Mouse (Mus musculus) CH12.LX (cell line): Measurements from ENCODE around the gene Tma16. TPM values are rescaled to one million over a fixed set of nuclear protein-coding genes. Genes with fewer than 3 reads are reported as not detected.

ENCODE experiments used
- DNase-seq: peaks from one replicate; pipeline ENCODE4 v3.0.0-alpha.2; 2013; ENCODE audit errors: extremely low read depth
- H3K27ac ChIP-seq: 2 replicates; pipeline ENCODE4 v1.5.1; 2012; ENCODE audit warnings: low read depth, mild to moderate bottlenecking, control low read depth, moderate library complexity; ENCODE audit not compliant: insufficient read depth
- H3K27me3 ChIP-seq: replicated peaks from 2 replicates; pipeline ENCODE3; 2012; ENCODE audit warnings: inconsistent platforms
- H3K36me3 ChIP-seq, 2 experiments: replicated peaks in 1 of 2; 2 replicates each; pipeline versions ENCODE3 to v1.6.1; 2012; ENCODE audit warnings: inconsistent platforms in 1 of 2, low read length in 1 of 2, mild to moderate bottlenecking in 1 of 2, mixed read lengths in 1 of 2, moderate library complexity in 1 of 2; ENCODE audit not compliant: control insufficient read depth in 1 of 2, insufficient read depth in 1 of 2
- H3K4me1 ChIP-seq, 2 experiments: 2 replicates each; pipeline ENCODE4 v1.6.1; 2012; ENCODE audit warnings: inconsistent platforms in 1 of 2, moderate library complexity in 1 of 2; ENCODE audit not compliant: insufficient read depth in 2 of 2, control insufficient read depth in 1 of 2
- H3K4me2 ChIP-seq: 2 replicates; pipeline ENCODE4 v1.6.1; 2012; ENCODE audit warnings: low read depth, mild to moderate bottlenecking, control low read depth; ENCODE audit not compliant: poor library complexity, insufficient read depth, severe bottlenecking
- H3K4me3 ChIP-seq, 3 experiments: fragments of 150-350 bp in 1 of 3; sonication (generic) in 1 of 3; replicated peaks in 1 of 3; 2 replicates each; pipeline versions ENCODE3 to v1.5.1; 2011 to 2012; ENCODE audit warnings: low read depth in 2 of 3, low read length in 2 of 3, mild to moderate bottlenecking in 2 of 3, moderate library complexity in 2 of 3, control low read depth in 1 of 3, improper control_type of control experiment in 1 of 3, inconsistent platforms in 1 of 3, mixed read lengths in 1 of 3; ENCODE audit not compliant: poor library complexity in 1 of 3
- H3K79me2 ChIP-seq: replicated peaks from 2 replicates; pipeline ENCODE4 v1.6.1; 2012; ENCODE audit warnings: mild to moderate bottlenecking, moderate library complexity; ENCODE audit not compliant: control insufficient read depth, poor library complexity, insufficient read depth, severe bottlenecking; ENCODE audit errors: extremely low read depth
- H3K9ac ChIP-seq: 2 replicates; pipeline ENCODE4 v1.6.1; 2012; ENCODE audit warnings: low read depth, mild to moderate bottlenecking, control low read depth, moderate library complexity; ENCODE audit not compliant: insufficient read depth
- H3K9me3 ChIP-seq: replicated peaks from 2 replicates; pipeline ENCODE3; 2012; ENCODE audit warnings: low read length, inconsistent platforms, mixed read lengths
- BHLHE40 ChIP-seq: IDR thresholded peaks from 2 replicates; pipeline ENCODE4 v1.6.1; 2011; ENCODE audit warnings: mild to moderate bottlenecking, low read depth, low read length, improper control_type of control experiment
- CTCF ChIP-seq, 2 experiments: IDR thresholded peaks in 1 of 2; conservative IDR thresholded peaks in 1 of 2; 2 replicates each; pipeline ENCODE4 v1.5.1; 2011 to 2012; ENCODE audit warnings: low read depth in 2 of 2, low read length in 2 of 2, improper control_type of control experiment in 1 of 2, inconsistent platforms in 1 of 2, mild to moderate bottlenecking in 1 of 2, moderate library complexity in 1 of 2
- ELF1 ChIP-seq: IDR thresholded peaks from 2 replicates; pipeline ENCODE4 v1.6.1; 2014; ENCODE audit warnings: low read depth, mild to moderate bottlenecking, inconsistent platforms, low read length, improper control_type of control experiment
- EP300 ChIP-seq: IDR thresholded peaks from 2 replicates; pipeline ENCODE4 v1.6.1; 2011; ENCODE audit warnings: low read length, improper control_type of control experiment
- GABPA ChIP-seq: IDR thresholded peaks from 2 replicates; pipeline ENCODE4 v1.6.1; 2012; ENCODE audit warnings: low read depth, low read length, improper control_type of control experiment, inconsistent platforms; ENCODE audit not compliant: insufficient replicate concordance
- HCFC1 ChIP-seq: IDR thresholded peaks from 2 replicates; pipeline ENCODE4 v1.6.1; 2012; ENCODE audit warnings: low read depth, mild to moderate bottlenecking, inconsistent platforms, low read length, improper control_type of control experiment
- JUN ChIP-seq: IDR thresholded peaks from 2 replicates; pipeline ENCODE4 v1.6.1; 2011; ENCODE audit warnings: low read depth, mild to moderate bottlenecking, low read length, improper control_type of control experiment, moderate library complexity; ENCODE audit not compliant: insufficient read depth
- JUND ChIP-seq: conservative IDR thresholded peaks from 2 replicates; pipeline ENCODE4 v1.6.1; 2011; ENCODE audit warnings: low read depth, low read length, improper control_type of control experiment
- MAX ChIP-seq: IDR thresholded peaks from 2 replicates; pipeline ENCODE4 v1.6.1; 2011; ENCODE audit warnings: low read length, improper control_type of control experiment
- MAZ ChIP-seq: IDR thresholded peaks from 2 replicates; pipeline ENCODE4 v1.6.1; 2012; ENCODE audit warnings: low read depth, mild to moderate bottlenecking, inconsistent platforms, low read length, improper control_type of control experiment, moderate library complexity
- MEF2A ChIP-seq: IDR thresholded peaks from 2 replicates; pipeline ENCODE4 v1.6.1; 2014; ENCODE audit warnings: low read depth, mild to moderate bottlenecking, inconsistent platforms, low read length, improper control_type of control experiment, borderline replicate concordance
- NELFE ChIP-seq: IDR thresholded peaks from 2 replicates; pipeline ENCODE4 v1.6.1; 2011; ENCODE audit warnings: low read depth, low read length, improper control_type of control experiment
- PAX5 ChIP-seq: IDR thresholded peaks from 2 replicates; pipeline ENCODE4 v1.6.1; 2012; ENCODE audit warnings: low read length, inconsistent platforms, mixed read lengths
- POLR2AphosphoS2 ChIP-seq: IDR thresholded peaks from 2 replicates; pipeline ENCODE4 v1.6.1; 2011; ENCODE audit warnings: low read depth, low read length, improper control_type of control experiment
- SIN3A ChIP-seq: IDR thresholded peaks from 2 replicates; pipeline ENCODE4 v1.6.1; 2012; ENCODE audit warnings: low read length, improper control_type of control experiment, inconsistent platforms
- TBP ChIP-seq: conservative IDR thresholded peaks from 2 replicates; pipeline ENCODE4 v1.6.1; 2011; ENCODE audit warnings: low read depth, low read length, improper control_type of control experiment
- TCF12 ChIP-seq: IDR thresholded peaks from 2 replicates; pipeline ENCODE4 v1.6.1; 2014; ENCODE audit warnings: low read depth, mild to moderate bottlenecking, inconsistent platforms, low read length, improper control_type of control experiment
- ZC3H11A ChIP-seq: IDR thresholded peaks from 2 replicates; pipeline ENCODE4 v1.6.1; 2012; ENCODE audit warnings: low read depth, mild to moderate bottlenecking, inconsistent platforms, low read length, improper control_type of control experiment
- ZKSCAN1 ChIP-seq: IDR thresholded peaks from 2 replicates; pipeline ENCODE4 v1.6.1; 2012; ENCODE audit warnings: low read depth, inconsistent platforms, low read length, improper control_type of control experiment, borderline replicate concordance
- ZMIZ1 ChIP-seq: IDR thresholded peaks from 2 replicates; pipeline ENCODE4 v1.6.1; 2012; ENCODE audit warnings: low read depth, mild to moderate bottlenecking, inconsistent platforms, low read length, improper control_type of control experiment
- ZNF384 ChIP-seq: IDR thresholded peaks from 2 replicates; pipeline ENCODE4 v1.6.1; 2012; ENCODE audit warnings: low read depth, low read length, improper control_type of control experiment, inconsistent platforms
- dilution Hi-C: fragments of 300-500 bp; cut with MboI; formaldehyde crosslinking; loops from 2 replicates; pipeline ENCODE4 v1.14.3; 2020; ENCODE audit warnings: low sequenced_read_pairs; ENCODE audit not compliant: extremely low pct_unique_long_range_greater_than_20kb, extremely low pct_ligation_motif_present
- in situ Hi-C: fragments of 300-500 bp; cut with MboI; formaldehyde crosslinking; loops from 3 replicates; pipeline ENCODE4 v1.14.3; 2019; ENCODE audit warnings: low sequenced_read_pairs, low pct_ligation_motif_present, low pct_unique_long_range_greater_than_20kb, mixed read lengths
- polyA plus RNA-seq: library from polyadenylated mRNA; unstranded; fragments of >175 nt; gene quantifications from 2 replicates; pipeline ENCODE4 v1.2.1, GENCODE M21; 2012; ENCODE audit warnings: low read depth; ENCODE audit not compliant: insufficient read length
- total RNA-seq, 2 experiments: library from RNA; depleted of rRNA; stranded (reverse); fragments of 300-350 nt in 1 of 2; fragments of >200 nt in 1 of 2; gene quantifications; 2 replicates each; pipeline ENCODE4 v1.2.3; 2012 to 2014

The Tma16 gene
- total and polyA plus RNA-seq, 3 experiments = 13.7 to 36.5 (median 36.0) TPM

GRCm38 (mm10) chr8:66520576-66520975 is 34.2 kb upstream of the Tma16 start:
- Histone ChIP-seq H3K27ac (no peak overlapping the region), H3K9ac (no peak overlapping the region), H3K4me1 (no peaks in the 10 kb centered on the region), H3K36me3 (no peaks in the 10 kb centered on the region), H3K79me2 (no peaks in the 10 kb centered on the region), H3K9me3 (no peaks in the 10 kb centered on the region), H3K4me2 (no peak overlapping the region), H3K4me3 (no peak overlapping the region), H3K27me3 (no peaks in the 10 kb centered on the region)
- dilution Hi-C loops (no loop called here), in situ Hi-C loops (no loop called here)
- TF ChIP-seq ZKSCAN1 = no peak
- no peak for TF ChIP-seq HCFC1
- no peak for TF ChIP-seq CTCF (conservative IDR thresholded peaks at IDR 0.05 in 1 of 2, IDR thresholded peaks at IDR 0.05 in 1 of 2; ENCODE audit: low read depth in 2 of 2, low read length in 2 of 2)
- no peak for TF ChIP-seq JUN
- TF ChIP-seq EP300 = no peak
- no peak for TF ChIP-seq GABPA
- no peak for TF ChIP-seq MAZ
- TF ChIP-seq SIN3A = no peak
- no peak for TF ChIP-seq POLR2AphosphoS2
- DNase-seq = no peak

- Histone ChIP-seq H3K36me3 (no peaks in the 10 kb centered on the region), H3K4me2 (no peak overlapping the region), H3K9ac (no peak overlapping the region), H3K27ac (no peak overlapping the region), H3K4me1 (no peaks in the 10 kb centered on the region), H3K9me3 (no peaks in the 10 kb centered on the region), H3K27me3 (no peaks in the 10 kb centered on the region), H3K79me2 (no peaks in the 10 kb centered on the region), H3K4me3 (no peak overlapping the region)
- no peak for DNase-seq
- TF ChIP-seq ZNF384 (no peak), GABPA (no peak), JUND (no peak), MAZ (no peak), PAX5 (no peak), TBP (no peak), ELF1 (no peak), MEF2A (no peak), MAX (no peak), SIN3A (no peak), JUN (no peak), EP300 (no peak), ZKSCAN1 (no peak), ZC3H11A (no peak), ZMIZ1 (no peak), POLR2AphosphoS2 (no peak), CTCF (conservative IDR thresholded peaks at IDR 0.05 in 1 of 2, IDR thresholded peaks at IDR 0.05 in 1 of 2; ENCODE audit: low read depth in 2 of 2, low read length in 2 of 2) (no peak), BHLHE40 (no peak), NELFE (no peak), TCF12 (no peak)
- dilution Hi-C loops (no loop called here), in situ Hi-C loops (no loop called here)
These were observed 32.8 kb upstream of the Tma16 start for GRCm38 (mm10) chr8:66519149-66519548.
